Mouse (Mus musculus) mouse trophoblast stem cell (cell line): ENCODE data around the gene Tll1.
"Not testable (repeated sequence)": the region's sequence is repeated elsewhere in the genome, so short reads cannot be mapped to it uniquely, and the experiment has no call there.

ENCODE experiments used
- in situ Hi-C, 2 experiments: fragments of 300-500 bp; cut with MseI, MboI; formaldehyde crosslinking; loops; 2 replicates in 1 of 2; 3 replicates in 1 of 2; pipeline ENCODE4 v1.15.1; 2025

The Tll1 gene

GRCm38 (mm10) chr8:64059867-64060266 is 146.2 kb downstream of the Tll1 start:
- in situ Hi-C loops: no loop called here

- in situ Hi-C loops: no loop called here
Measured at GRCm38 (mm10) chr8:64057571-64057970, 148.5 kb downstream of the Tll1 start.

- in situ Hi-C loops: no loop called here
Measured at GRCm38 (mm10) chr8:64048556-64048955, 157.5 kb downstream of the Tll1 start.

DNA sequence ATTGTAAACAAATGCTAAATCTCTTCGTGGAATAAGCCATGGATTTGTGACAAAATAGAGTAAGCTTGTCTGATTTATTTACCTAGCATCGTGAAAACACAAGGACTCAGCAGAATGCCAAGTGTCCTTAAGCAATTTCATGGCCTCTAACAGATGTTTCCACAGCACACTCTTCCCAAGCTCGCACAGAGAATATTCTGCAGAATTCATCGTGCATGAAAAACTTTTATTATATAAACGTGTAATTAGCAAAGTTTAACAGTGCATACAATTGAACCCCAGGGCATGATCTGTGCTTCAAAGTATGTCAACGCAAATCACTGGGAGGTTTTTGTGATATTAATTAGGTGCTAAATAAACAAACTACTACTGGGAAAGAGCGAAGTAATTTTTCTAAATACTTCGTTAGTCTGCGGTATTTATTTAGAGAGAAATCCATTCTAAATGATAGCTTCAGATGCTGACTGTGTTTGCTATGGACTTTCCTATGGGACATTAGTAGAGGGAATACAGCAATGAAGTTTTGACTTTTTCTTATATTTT is 158.0 kb downstream of the Tll1 start:
- in situ Hi-C loops: no loop called here

DNA sequence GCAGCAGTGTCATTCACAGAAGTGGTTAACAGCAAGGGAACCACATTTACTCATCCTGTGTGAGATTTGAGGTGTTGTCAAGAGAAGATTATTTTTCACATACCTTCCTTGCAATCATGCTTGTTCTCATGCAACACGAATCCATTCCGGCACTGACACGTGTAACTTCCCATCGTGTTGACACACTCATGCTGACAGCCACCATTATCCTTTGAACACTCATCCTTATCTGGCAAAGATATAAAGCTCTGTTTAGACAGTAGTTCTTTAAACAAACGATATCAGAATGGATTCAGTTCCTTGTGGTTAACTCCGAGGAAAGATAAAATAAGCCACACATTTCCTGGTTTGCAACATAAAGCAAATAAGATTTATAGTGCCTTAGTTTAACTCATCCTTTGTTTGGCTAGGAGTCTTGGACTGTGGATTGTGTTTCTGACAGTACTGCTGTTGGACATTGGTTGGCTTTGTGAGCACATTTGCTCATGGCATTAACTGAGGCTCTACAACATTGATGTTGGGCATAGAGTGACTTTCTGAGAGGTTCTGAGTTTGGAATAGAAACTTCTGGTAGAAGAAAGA is 164.7 kb downstream of the Tll1 start:
- in situ Hi-C loops: no loop called here

DNA sequence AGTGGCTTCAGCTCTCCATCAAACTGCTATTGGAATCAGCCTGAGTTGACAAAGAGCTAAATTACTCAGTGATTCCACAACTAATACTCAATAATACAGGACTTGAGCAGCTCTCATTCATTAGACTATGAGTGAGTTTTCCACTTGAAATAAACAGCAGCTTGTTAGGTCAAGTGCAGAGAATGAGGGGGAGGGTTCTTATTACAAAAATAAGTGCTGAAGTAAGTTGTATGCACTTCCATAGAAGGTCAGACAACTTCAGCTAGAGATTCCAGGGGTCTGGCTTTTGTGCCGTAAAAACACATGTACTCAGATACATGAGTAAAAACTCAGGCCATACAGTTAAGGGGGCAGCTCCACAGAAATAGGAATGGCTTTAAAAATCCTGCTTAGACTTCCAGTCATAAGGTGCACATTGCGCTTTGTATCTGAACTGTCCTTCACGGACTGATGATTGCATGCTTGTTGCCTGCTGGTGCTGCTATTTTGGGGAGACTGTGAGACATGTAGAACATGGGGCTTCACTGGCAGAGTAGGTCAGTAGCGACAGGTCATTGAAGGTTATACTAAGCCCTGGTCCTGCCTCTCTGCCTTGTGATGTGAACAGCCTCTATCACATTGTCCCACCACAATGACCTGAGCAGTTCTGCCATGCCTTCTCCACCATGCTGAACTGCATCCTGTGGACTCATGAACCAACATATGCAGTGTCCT is 175.2 kb downstream of the Tll1 start:
- in situ Hi-C loops: no loop called here

- in situ Hi-C loops: no loop called here
Measured at GRCm38 (mm10) chr8:64030081-64030480, 176.0 kb downstream of the Tll1 start.

- in situ Hi-C loops: no loop called here
Measured at GRCm38 (mm10) chr8:64029525-64029924, 176.5 kb downstream of the Tll1 start.

GRCm38 (mm10) chr8:64024359-64024758 is 181.7 kb downstream of the Tll1 start:
- in situ Hi-C loops: loop anchor here (5.0 kb wide), 1 partner anchor 523 kb away; no protein-coding TSS in a partner anchor

DNA sequence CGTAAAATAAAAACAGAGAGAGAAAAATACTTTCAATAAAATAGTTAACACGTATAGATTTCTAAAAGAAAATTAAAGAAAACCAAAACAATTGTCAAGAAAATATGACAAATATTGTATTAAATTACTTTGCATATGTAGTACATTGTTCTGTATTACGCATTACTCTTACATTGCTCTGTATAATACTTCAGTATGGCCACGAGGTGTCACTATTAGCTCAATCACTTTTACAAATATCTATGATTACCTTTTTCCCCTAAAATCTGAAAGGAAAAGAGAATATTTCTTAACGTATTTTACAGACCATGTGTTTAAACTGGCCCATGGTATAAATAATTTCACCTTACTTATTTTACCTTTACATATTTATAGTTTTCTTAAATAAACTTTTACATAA is 182.5 kb downstream of the Tll1 start:
- in situ Hi-C loops: loop anchor here (5.0 kb wide), 1 partner anchor 524 kb away; no protein-coding TSS in a partner anchor

- in situ Hi-C loops: loop anchor here (5.0 kb wide), 1 partner anchor 524 kb away; no protein-coding TSS in a partner anchor
Measured at GRCm38 (mm10) chr8:64023027-64023426, 183.0 kb downstream of the Tll1 start.

- in situ Hi-C loops: not testable (repeated sequence)
Measured at GRCm38 (mm10) chr8:63970612-63971391, 235.3 kb downstream of the Tll1 start.
